Mouse (Mus musculus): ENCODE measurements around the gene Olfr191.
"Not testable (repeated sequence)": the region's sequence is repeated elsewhere in the genome, so short reads cannot be mapped to it uniquely, and the experiment has no call there.

The Olfr191 gene

GRCm38 (mm10) chr16:59089722-59090121 lies at the start of gene Olfr191:
Gene Olfr191 (minus strand): TSS chr16:59089822.
- not testable (repeated sequence) for DNase-seq

GRCm38 (mm10) chr16:59130740-59131139 lies 41.1 kb upstream of the Olfr191 start:
- DNase-seq: no peak

- no peak for DNase-seq
These were observed 31.3 kb upstream of the Olfr191 start, which contains the start of gene Olfr194 for GRCm38 (mm10) chr16:59120969-59121368. Gene Olfr194 (minus strand): TSS chr16:59121069.

- no peak for DNase-seq
These were observed 22.2 kb upstream of the Olfr191 start, which contains the start of gene Olfr193 for GRCm38 (mm10) chr16:59111781-59112180. Gene Olfr193 (minus strand): TSS chr16:59111881.

GRCm38 (mm10) chr16:59108522-59108921 lies 18.9 kb upstream of the Olfr191 start:
- not testable (repeated sequence) for DNase-seq

- no peak for DNase-seq
These were observed 15.7 kb upstream of the Olfr191 start for GRCm38 (mm10) chr16:59105312-59105711.

- DNase-seq: not testable (repeated sequence)
These were observed 8.5 kb downstream of the Olfr191 start for GRCm38 (mm10) chr16:59081113-59081512.

- no peak for DNase-seq
These were observed 11.7 kb downstream of the Olfr191 start, which contains the start of gene Olfr190 for GRCm38 (mm10) chr16:59077905-59078304. Gene Olfr190 (minus strand): TSS chr16:59078005.

GRCm38 (mm10) chr16:59073520-59073919 lies 16.1 kb downstream of the Olfr191 start:
- DNase-seq: no peak

GRCm38 (mm10) chr16:59071755-59072154 lies 17.9 kb downstream of the Olfr191 start:
- no peak for DNase-seq

GRCm38 (mm10) chr16:59062411-59062810 lies 27.2 kb downstream of the Olfr191 start:
- not testable (repeated sequence) for DNase-seq

- not testable (repeated sequence) for DNase-seq
These were observed 40.3 kb downstream of the Olfr191 start for GRCm38 (mm10) chr16:59049286-59049685.

GRCm38 (mm10) chr16:59048860-59049259 lies 40.8 kb downstream of the Olfr191 start:
- DNase-seq: no peak

- DNase-seq: no peak
These were observed 42.0 kb downstream of the Olfr191 start for GRCm38 (mm10) chr16:59047579-59047978.

- no peak for DNase-seq
These were observed 43.8 kb downstream of the Olfr191 start for GRCm38 (mm10) chr16:59045835-59046234.

- no peak for DNase-seq
These were observed 49.9 kb downstream of the Olfr191 start, which contains the start of gene Olfr187 for GRCm38 (mm10) chr16:59039710-59040109. Gene Olfr187 (minus strand): TSS chr16:59039767.

Data from layer of hippocampus, adult 9-11 months (tissue).